Mouse (Mus musculus) erythroblast, embryonic 14.5 days (primary cell): ENCODE data around the gene Tada2b.

ENCODE experiments used
- GATA1 ChIP-seq: IDR thresholded peaks from 2 replicates; pipeline ENCODE4 v1.6.1; 2012; ENCODE audit warnings: low read length, inconsistent platforms, mixed read lengths
- TAL1 ChIP-seq: IDR thresholded peaks from 3 replicates; pipeline ENCODE4 v1.6.1; 2012; ENCODE audit warnings: low read length, inconsistent platforms, mixed read lengths

DNA sequence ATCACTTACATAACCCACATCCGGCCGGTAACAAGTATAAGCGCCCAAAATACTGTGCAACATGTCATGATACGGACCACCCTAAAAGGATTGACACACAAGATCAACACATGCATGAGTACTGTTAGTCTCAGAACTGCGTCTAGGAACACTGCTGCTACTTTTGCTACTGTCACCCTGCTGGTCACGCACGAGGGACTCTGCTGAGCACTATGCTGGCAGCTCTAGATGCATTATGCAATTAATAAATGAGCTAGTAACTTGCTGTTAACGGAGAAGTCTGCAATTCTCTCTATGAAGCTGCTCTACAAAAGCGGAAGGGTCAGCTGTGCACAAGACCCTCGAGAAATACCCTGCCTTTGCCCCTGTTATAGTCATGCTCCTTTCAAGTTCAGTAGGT is 24.3 kb upstream of the Tada2b start:
- TF ChIP-seq GATA1 (no peak), TAL1 (no peak)
